Mouse (Mus musculus) adrenal gland, postnatal 25 days (tissue): ENCODE measurements at regions not wholly inside any gene's neighbourhood (a gene's known extent, or its start where the extent isn't known, plus 50 kb on each side); places are given as distances from the start of the nearest gene placed in this dataset.

ENCODE experiments used
- DNase-seq: peaks from one replicate; pipeline ENCODE4 v3.0.0; 2021; ENCODE audit warnings: mixed read lengths

DNA sequence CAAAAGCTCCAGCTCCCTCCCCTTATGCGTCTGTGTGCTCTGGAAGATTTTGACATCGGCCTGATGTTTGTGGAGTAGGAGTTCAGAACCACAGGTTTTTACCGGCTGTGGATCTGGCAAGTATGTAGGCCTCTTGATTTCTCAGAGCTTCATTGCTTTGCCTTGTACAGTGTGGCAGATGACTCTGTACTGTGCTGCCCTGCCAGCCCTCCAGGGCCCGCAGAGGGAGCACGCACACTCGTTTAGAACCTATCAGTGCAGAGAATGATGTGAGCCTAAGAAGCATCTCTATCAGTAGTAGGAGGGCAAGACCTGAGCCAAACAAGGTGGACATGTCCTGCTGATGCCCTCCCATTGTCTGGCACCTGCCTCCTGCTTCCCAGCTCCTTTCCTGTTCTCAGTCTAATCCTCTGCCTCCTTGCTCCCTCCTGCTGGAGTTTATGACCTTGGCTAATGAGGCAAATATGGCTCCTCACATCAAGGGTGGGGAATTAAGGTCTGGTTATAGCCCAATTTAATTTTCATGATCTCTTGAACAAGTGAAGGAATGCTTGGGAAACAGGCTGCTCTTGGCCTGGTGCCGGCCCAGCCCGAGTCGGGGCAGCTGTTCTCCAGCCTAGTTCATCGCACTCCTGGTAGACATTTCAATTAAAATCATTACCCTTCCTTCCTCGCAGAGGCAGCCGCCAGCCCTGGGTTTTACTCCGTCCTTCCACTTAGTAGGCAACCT lies 344.5 kb downstream of the Tmem38b start:
- no peak for DNase-seq

DNA sequence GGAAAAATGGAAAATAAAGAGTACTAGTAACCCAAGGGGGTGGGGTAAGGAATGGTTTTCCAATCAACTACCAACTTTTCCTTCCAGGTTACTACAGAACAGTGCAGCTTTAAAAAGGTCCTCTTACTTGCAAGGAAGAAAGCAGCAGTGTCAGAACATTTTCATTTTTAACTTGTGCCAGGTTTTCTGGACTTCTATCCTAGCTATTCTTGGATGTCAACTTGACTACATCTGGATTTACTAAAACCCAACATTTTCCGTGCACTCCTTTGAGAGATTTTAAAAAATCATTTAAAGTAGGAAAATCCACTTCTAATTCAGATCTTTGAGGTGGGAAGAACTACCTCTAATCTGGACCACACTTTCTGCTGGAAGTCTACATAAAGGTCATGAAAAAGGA lies 358.4 kb downstream of the Tmem38b start:
- no peak for DNase-seq

DNA sequence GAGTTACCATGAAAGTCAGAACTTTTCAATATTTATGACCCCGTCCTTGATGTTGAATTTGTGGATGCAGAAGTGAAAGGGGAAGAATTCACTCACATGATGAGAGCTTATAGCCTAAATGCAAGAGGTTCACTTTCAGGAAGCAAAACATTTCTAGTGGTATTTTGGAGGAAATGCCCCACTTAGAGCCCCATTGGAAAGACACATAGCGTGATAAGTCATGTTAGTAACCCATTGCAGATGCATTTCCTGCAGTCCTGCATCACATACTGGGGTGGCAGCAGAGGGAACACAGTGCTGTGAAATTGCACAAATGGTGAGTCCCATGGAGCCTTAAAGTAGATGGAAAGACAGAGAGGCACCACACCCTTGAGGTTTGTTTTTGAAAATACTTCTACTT lies 369.9 kb downstream of the Tmem38b start:
- DNase-seq: no peak

DNA sequence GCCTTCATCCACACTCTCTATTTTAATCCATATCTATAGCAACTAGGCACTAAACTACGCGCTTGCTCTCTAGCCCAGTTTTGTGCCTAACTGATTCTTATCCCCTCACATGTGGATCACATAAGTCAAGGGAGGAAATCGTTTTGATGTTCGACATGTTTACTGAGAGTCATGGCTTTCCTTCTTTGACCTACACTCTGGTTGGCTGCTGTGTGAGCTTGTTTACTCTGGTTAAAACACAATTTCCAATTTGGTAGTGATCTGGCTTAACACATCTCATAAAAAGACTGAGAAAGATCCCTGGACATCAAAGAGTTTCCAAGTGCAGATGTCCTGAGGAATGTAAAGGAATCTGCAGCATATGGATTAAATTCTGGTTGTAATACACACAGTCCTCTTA lies 376.6 kb downstream of the Tmem38b start:
- DNase-seq: no peak

DNA sequence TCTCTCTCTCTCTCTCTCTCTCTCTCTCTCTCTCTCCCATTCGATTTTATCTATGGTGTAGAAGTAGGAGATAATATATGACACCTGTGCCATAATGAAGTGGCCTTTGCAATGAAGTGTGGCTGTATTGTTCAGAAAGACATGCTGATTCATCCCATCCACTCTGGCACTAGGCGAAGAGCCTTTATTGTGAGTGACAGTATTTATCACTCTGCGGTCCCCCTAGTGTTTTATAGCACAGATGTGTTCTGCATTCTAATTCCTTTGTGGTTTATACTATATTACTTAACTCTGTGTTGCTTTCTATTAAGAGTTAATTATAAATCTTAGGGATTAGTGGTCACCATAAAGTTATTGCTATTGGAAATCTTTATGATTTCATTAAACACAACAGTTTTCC lies 398.7 kb downstream of the Tmem38b start:
- no peak for DNase-seq
